Mouse (Mus musculus) forebrain, embryonic 11.5 days (tissue): ENCODE results near the gene Spint5. TPM values are rescaled to one million over a fixed set of nuclear protein-coding genes. Genes with fewer than 3 reads are reported as not detected.

Experiments used
- ATAC-seq: fragments of 200-750 bp; cut with Nextera tagmentation; replicated peaks from 2 replicates; pipeline ENCODE4 v1.8.0; 2017; ENCODE audit warnings: moderate TSS enrichment; ENCODE audit not compliant: low FRiP score
- DNase-seq: peaks from one replicate; pipeline ENCODE4 v3.0.0-alpha.2; 2017; ENCODE audit warnings: low spot score
- H3K27ac ChIP-seq: fragments of 300-500 bp; sonication (generic); 2 replicates; pipeline ENCODE4 v1.5.1; 2014; ENCODE audit warnings: low read depth, low read length
- H3K27me3 ChIP-seq: fragments of 300-500 bp; sonication (generic); 2 replicates; pipeline ENCODE4 v1.6.1; 2014; ENCODE audit warnings: mild to moderate bottlenecking, low read length, mixed read lengths; ENCODE audit not compliant: control insufficient read depth, insufficient read depth
- H3K36me3 ChIP-seq: fragments of 300-500 bp; sonication (generic); 2 replicates; pipeline ENCODE4 v1.6.1; 2014; ENCODE audit warnings: mild to moderate bottlenecking, low read length, moderate library complexity, mixed read lengths; ENCODE audit not compliant: control insufficient read depth, insufficient read depth
- H3K4me1 ChIP-seq: fragments of 300-500 bp; sonication (generic); replicated peaks from 2 replicates; pipeline ENCODE4 v1.6.1; 2014; ENCODE audit warnings: low read length, mixed read lengths; ENCODE audit not compliant: control insufficient read depth, insufficient read depth
- H3K4me2 ChIP-seq: fragments of 300-500 bp; sonication (generic); 2 replicates; pipeline ENCODE4 v1.6.1; 2014; ENCODE audit warnings: low read depth, mild to moderate bottlenecking, low read length, moderate library complexity, mixed read lengths; ENCODE audit not compliant: severe bottlenecking
- H3K4me3 ChIP-seq: fragments of 300-500 bp; sonication (generic); 2 replicates; pipeline ENCODE4 v1.5.1; 2014; ENCODE audit warnings: low read depth, low read length
- H3K9ac ChIP-seq: fragments of 300-500 bp; sonication (generic); 2 replicates; pipeline ENCODE4 v1.6.1; 2014; ENCODE audit warnings: low read length
- H3K9me3 ChIP-seq: fragments of 300-500 bp; sonication (generic); 2 replicates; pipeline ENCODE4 v1.6.1; 2016; ENCODE audit warnings: low read length, mixed read lengths; ENCODE audit not compliant: control insufficient read depth
- WGBS: fragments of 180-500 bp; shearing (Covaris S2); extraction: QIAGEN DNeasy Blood & Tissue Kit; methylation state at CpG from one replicate; pipeline ENCODE4 v1.1.7; 2014; 5-methylcytosine and 5-hydroxymethylcytosine counted together
- polyA plus RNA-seq: library from polyadenylated mRNA; unstranded; fragments of >200 nt; fragmentation: Nextera tagmentation; extraction: Ambion mirVana; gene quantifications from 2 replicates; pipeline ENCODE4 v1.2.1, GENCODE M21; 2014

Spint5 gene
- polyA plus RNA-seq, 1 experiment from 2014 or later = not detected

DNA sequence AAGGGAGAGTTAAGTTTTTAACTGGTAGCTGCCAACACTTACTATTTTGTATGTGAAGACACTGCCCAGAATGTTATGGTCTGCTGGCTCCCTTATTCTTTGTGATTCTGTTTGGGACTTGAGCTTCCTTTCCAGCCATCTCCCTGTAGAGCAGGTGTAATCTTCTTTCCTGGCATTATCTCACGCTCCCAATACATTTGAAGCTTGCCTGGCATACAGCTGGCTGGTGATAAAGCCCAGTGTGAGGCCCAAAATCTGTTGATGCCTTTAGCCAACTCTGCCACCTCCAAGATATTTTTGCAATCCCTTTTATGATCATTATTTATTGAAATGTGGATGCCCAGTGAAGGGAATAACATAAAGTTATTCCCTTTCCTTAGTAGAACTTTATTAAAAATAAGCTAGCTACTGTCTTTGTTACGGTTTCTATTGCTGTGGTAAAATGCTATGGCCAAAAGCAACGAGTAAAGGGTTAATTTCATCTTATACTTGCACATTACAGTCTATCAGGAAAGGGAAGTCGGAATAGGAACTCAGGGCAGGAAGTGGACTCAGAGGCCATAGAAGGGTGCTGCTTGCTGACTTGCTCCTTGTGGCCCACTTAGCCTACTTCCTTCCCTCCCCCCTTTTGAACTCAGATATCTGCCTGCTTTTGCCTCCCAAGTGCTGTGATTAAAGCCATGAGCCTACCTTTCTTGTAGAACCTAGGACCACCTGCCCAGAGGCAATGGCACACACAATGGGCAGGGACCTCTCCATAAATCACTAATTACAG is 45.1 kb downstream of the Spint5 start:
- Histone ChIP-seq H3K36me3 (no peaks in the 10 kb centered on the region; the same call in 1 of the 2 replicates), H3K4me2 (no peak overlapping the region)
- WGBS = 90% methylated on average over 4 of the region's 4 CpGs

GRCm38 (mm10) chr2:164761502-164761901 is 46.4 kb downstream of the Spint5 start:
- DNase-seq (no peak), ATAC-seq (no peak)
- 86% methylated on average over 2 of the region's 2 CpGs for WGBS
- no peak overlapping the region for H3K27ac ChIP-seq
- H3K9ac ChIP-seq = no peak overlapping the region
- H3K9me3 ChIP-seq = no peaks in the 10 kb centered on the region
- no peaks in the 10 kb centered on the region for H3K4me1 ChIP-seq
- H3K27me3 ChIP-seq = no peaks in the 10 kb centered on the region
- H3K36me3 ChIP-seq = no peaks in the 10 kb centered on the region; the same call in 1 of the 2 replicates
- no peak overlapping the region for H3K4me3 ChIP-seq
- no peak overlapping the region for H3K4me2 ChIP-seq

More for the DNA sequence above, 45.1 kb downstream of the Spint5 start:
- Histone ChIP-seq H3K9ac (no peak overlapping the region), H3K27ac (no peak overlapping the region), H3K27me3 (no peaks in the 10 kb centered on the region), H3K9me3 (no peaks in the 10 kb centered on the region), H3K4me1 (no peaks in the 10 kb centered on the region), H3K4me3 (no peak overlapping the region)
- no peak for DNase-seq
- ATAC-seq = no peak

- no peak overlapping the region for H3K9ac ChIP-seq
- H3K36me3 ChIP-seq = no peaks in the 10 kb centered on the region; the same call in 1 of the 2 replicates
- WGBS = 97% methylated on average over 4 of the region's 4 CpGs
- H3K4me1 ChIP-seq = no peaks in the 10 kb centered on the region
- no peak overlapping the region for H3K4me2 ChIP-seq
- no peak overlapping the region for H3K27ac ChIP-seq
- H3K9me3 ChIP-seq = no peaks in the 10 kb centered on the region
- DNase-seq = no peak
- no peak overlapping the region for H3K4me3 ChIP-seq
- no peaks in the 10 kb centered on the region for H3K27me3 ChIP-seq
- ATAC-seq = no peak
These were observed 46.9 kb downstream of the Spint5 start for GRCm38 (mm10) chr2:164761971-164762370.

DNA sequence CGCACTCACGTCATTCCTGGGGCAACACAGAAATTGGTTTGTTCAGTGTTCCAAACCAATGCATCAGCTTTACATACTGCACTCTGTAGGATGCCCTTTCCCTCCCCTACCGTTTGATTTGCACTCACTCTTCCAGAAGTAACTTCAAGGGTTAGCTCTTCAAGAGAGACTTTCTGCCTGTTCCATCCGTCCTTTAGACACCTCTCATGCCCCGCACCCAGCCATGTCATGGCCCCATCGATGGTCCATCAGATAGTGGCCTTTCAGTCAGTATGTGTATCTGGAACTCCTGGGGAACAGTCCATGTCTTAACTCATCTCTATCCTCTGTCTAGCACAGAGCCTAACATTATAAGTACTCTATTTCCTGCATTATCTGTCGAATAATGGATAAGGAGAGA is 47.5 kb downstream of the Spint5 start:
- Histone ChIP-seq H3K4me3 (no peak overlapping the region), H3K4me1 (no peaks in the 10 kb centered on the region), H3K36me3 (no peaks in the 10 kb centered on the region; the same call in 1 of the 2 replicates), H3K9ac (no peak overlapping the region), H3K4me2 (no peak overlapping the region), H3K27ac (no peak overlapping the region), H3K27me3 (no peaks in the 10 kb centered on the region), H3K9me3 (no peaks in the 10 kb centered on the region)
- no peak for DNase-seq
- ATAC-seq = no peak
- WGBS = 94% methylated on average over 7 of the region's 7 CpGs

- Histone ChIP-seq H3K27me3 (no peaks in the 10 kb centered on the region), H3K9me3 (no peaks in the 10 kb centered on the region), H3K4me1 (peaks cover 2% of the 10 kb centered on the region), H3K9ac (no peak overlapping the region), H3K36me3 (no peaks in the 10 kb centered on the region; the same call in 1 of the 2 replicates), H3K4me2 (no peak overlapping the region), H3K27ac (no peak overlapping the region), H3K4me3 (no peak overlapping the region)
- WGBS = 78% methylated on average over 3 of the region's 3 CpGs
- no peak for DNase-seq
- no peak for ATAC-seq
These were observed 50.7 kb downstream of the Spint5 start for GRCm38 (mm10) chr2:164765841-164766240.

Other genes starting within 250 kb of the Spint5 start
- not detected in 2 replicates for gene Trp53tg5, start 241.6 kb upstream of the Spint5 start, polyA plus RNA-seq
- 3.4 and 3.6 TPM in 2 replicates for gene Dbndd2, start 229.2 kb upstream of the Spint5 start, polyA plus RNA-seq
- 51.3 and 60.3 TPM in 2 replicates for gene Pigt, start 217.8 kb upstream of the Spint5 start, polyA plus RNA-seq
- 35.1 and 44.4 TPM in 2 replicates for gene Wfdc2, start 152.9 kb upstream of the Spint5 start, polyA plus RNA-seq
- gene Spint3, start 141.8 kb upstream of the Spint5 start, polyA plus RNA-seq = not detected in 2 replicates
- not detected in 2 replicates for gene Wfdc6a, start 129.9 kb upstream of the Spint5 start, polyA plus RNA-seq
- not detected in 2 replicates for gene Eppin, start 121.7 kb upstream of the Spint5 start, polyA plus RNA-seq
- not detected in 2 replicates for gene Wfdc6b, start 101.8 kb upstream of the Spint5 start, polyA plus RNA-seq
- not detected in 2 replicates for gene Wfdc8, start 101.7 kb upstream of the Spint5 start, polyA plus RNA-seq
- gene Wfdc16, start 76.5 kb upstream of the Spint5 start, polyA plus RNA-seq = not detected in 2 replicates
- gene Wfdc10, start 59.3 kb upstream of the Spint5 start, polyA plus RNA-seq = not detected in 2 replicates
- gene Wfdc9, start 58.7 kb upstream of the Spint5 start, polyA plus RNA-seq = not detected in 2 replicates
- gene Wfdc11, start 41.2 kb upstream of the Spint5 start, polyA plus RNA-seq = not detected in 2 replicates
- gene Wfdc13, start 30.2 kb upstream of the Spint5 start, polyA plus RNA-seq = not detected in 2 replicates
- not detected in 2 replicates for gene Spint4, start 16.8 kb upstream of the Spint5 start, polyA plus RNA-seq
- 0.71 and 0.91 TPM in 2 replicates for gene Wfdc3, start 30.6 kb downstream of the Spint5 start, polyA plus RNA-seq
- gene Dnttip1, start 30.7 kb downstream of the Spint5 start, polyA plus RNA-seq = 80.3 and 80.4 TPM in 2 replicates
- 677 and 686 TPM in 2 replicates for gene Ube2c, start 54.6 kb downstream of the Spint5 start, polyA plus RNA-seq
- gene Tnnc2, start 64.7 kb downstream of the Spint5 start, polyA plus RNA-seq = not detected in 2 replicates
- gene Snx21, start 70.5 kb downstream of the Spint5 start, polyA plus RNA-seq = 13.1 and 13.2 TPM in 2 replicates
- gene Acot8, start 89.6 kb downstream of the Spint5 start, polyA plus RNA-seq = 14.1 and 15.0 TPM in 2 replicates
- gene Zswim3, start 89.8 kb downstream of the Spint5 start, polyA plus RNA-seq = 10.1 and 10.2 TPM in 2 replicates
- 26.4 and 29.9 TPM in 2 replicates for gene Zswim1, start 107.4 kb downstream of the Spint5 start, polyA plus RNA-seq
- not detected in 2 replicates for gene Spata25, start 113.2 kb downstream of the Spint5 start, polyA plus RNA-seq
- gene Ctsa, start 117.6 kb downstream of the Spint5 start, polyA plus RNA-seq = 82.4 and 83.3 TPM in 2 replicates
- 3.2 and 4.5 TPM in 2 replicates for gene Neurl2, start 118.2 kb downstream of the Spint5 start, polyA plus RNA-seq
- gene Pltp, start 142.4 kb downstream of the Spint5 start, polyA plus RNA-seq = 43.2 and 50.1 TPM in 2 replicates
- 81.9 and 84.5 TPM in 2 replicates for gene Pcif1, start 164.0 kb downstream of the Spint5 start, polyA plus RNA-seq
- 18.0 TPM in 2 replicates for gene Zfp335, start 196.5 kb downstream of the Spint5 start, polyA plus RNA-seq
- 0.71 and 1.0 TPM in 2 replicates for gene Mmp9, start 225.5 kb downstream of the Spint5 start, polyA plus RNA-seq
- 1.6 and 2.6 TPM in 2 replicates for gene Slc12a5, start 245.5 kb downstream of the Spint5 start, polyA plus RNA-seq